Mouse (Mus musculus) megakaryocyte, embryonic 14.5 days (primary cell): Measurements from ENCODE around the gene 1700020A23Rik.

Experiments
- FLI1 ChIP-seq: IDR thresholded peaks from 2 replicates; pipeline ENCODE4 v1.6.1; 2012; ENCODE audit warnings: low read length, inconsistent platforms, mixed read lengths
- GATA1 ChIP-seq: IDR thresholded peaks from 3 replicates; pipeline ENCODE4 v1.6.1; 2012; ENCODE audit warnings: mixed read lengths, low read length, inconsistent platforms, borderline replicate concordance

- TF ChIP-seq FLI1 (no peak), GATA1 (no peak)
Measured at GRCm38 (mm10) chr2:130432157-130432556, 27.1 kb downstream of the 1700020A23Rik start.
